Mouse (Mus musculus) midbrain, embryonic 10.5 days (tissue): ENCODE measurements around the gene Dmkn. TPM values are rescaled to one million over a fixed set of nuclear protein-coding genes. Genes with fewer than 3 reads are reported as not detected.

ENCODE experiments used
- DNase-seq: peaks from one replicate; pipeline ENCODE4 v3.0.0-alpha.2; 2017; ENCODE audit warnings: low spot score
- H3K27ac ChIP-seq: fragments of 300-500 bp; sonication (generic); replicated peaks from 2 replicates; pipeline ENCODE4 v1.5.1; 2016; ENCODE audit warnings: mild to moderate bottlenecking
- H3K27me3 ChIP-seq: fragments of 300-500 bp; sonication (generic); 2 replicates; pipeline ENCODE4 v1.6.1; 2016; ENCODE audit warnings: low read depth, mild to moderate bottlenecking; ENCODE audit not compliant: poor library complexity, severe bottlenecking
- H3K36me3 ChIP-seq: fragments of 300-500 bp; sonication (generic); 2 replicates; pipeline ENCODE4 v1.6.1; 2016; ENCODE audit warnings: mild to moderate bottlenecking, moderate library complexity
- H3K4me1 ChIP-seq: fragments of 300-500 bp; sonication (generic); 2 replicates; pipeline ENCODE4 v1.6.1; 2016
- H3K4me3 ChIP-seq: fragments of 300-500 bp; sonication (generic); 2 replicates; pipeline ENCODE4 v1.5.1; 2016; ENCODE audit warnings: mild to moderate bottlenecking, moderate library complexity
- H3K9me3 ChIP-seq: fragments of 300-500 bp; sonication (generic); replicated peaks from 2 replicates; pipeline ENCODE4 v1.6.1; 2016; ENCODE audit warnings: mild to moderate bottlenecking
- WGBS: fragments of 180-500 bp; shearing (Covaris S2); methylation state at CpG from one replicate; pipeline ENCODE4 v1.1.7; 2016; 5-methylcytosine and 5-hydroxymethylcytosine counted together
- polyA plus RNA-seq: library from polyadenylated mRNA; unstranded; fragments of >200 nt; fragmentation: Nextera tagmentation; extraction: Ambion mirVana; gene quantifications from 2 replicates; pipeline ENCODE4 v1.2.1, GENCODE M21; 2016

Dmkn gene
- polyA plus RNA-seq, 1 experiment from 2014 or later: not detected

DNA sequence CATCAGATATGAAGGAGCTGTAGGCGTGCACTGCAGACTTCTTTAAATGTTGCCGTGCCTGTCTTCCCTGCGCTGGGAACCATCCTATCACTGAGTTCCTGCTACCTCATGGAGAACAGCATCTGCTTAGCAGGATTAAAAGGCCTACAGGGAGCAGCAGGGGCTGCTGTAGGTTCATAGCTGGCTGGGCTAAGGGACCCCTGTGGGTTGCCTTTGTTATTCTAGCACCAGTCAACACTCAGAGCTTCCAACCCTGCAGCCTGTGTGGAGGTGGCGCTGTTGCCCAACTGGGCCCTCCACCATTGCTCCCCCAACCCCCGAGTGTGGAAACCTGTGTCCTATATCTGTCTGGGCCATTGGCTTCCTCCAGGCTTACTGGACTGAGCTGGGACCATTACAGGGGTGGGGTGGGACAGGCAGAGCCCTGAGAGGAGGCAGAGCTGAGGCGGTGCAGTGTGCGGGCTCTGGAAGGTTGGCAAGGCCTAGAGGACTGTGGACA, 13.6 kb downstream of the Dmkn start:
- DNase-seq: no peak
- 44% methylated on average over 7 of the region's 7 CpGs for WGBS
- Histone ChIP-seq H3K4me1 (0 out of 2 replicates have a peak, but pooled peaks cover 3% of the 10 kb centered on the region), H3K4me3 (no peak overlapping the region), H3K9me3 (0 out of 2 replicates have a peak, but pooled peaks cover 3% of the 10 kb centered on the region), H3K36me3 (no peaks in the 10 kb centered on the region), H3K27ac (no peak overlapping the region), H3K27me3 (no peaks in the 10 kb centered on the region)

DNA sequence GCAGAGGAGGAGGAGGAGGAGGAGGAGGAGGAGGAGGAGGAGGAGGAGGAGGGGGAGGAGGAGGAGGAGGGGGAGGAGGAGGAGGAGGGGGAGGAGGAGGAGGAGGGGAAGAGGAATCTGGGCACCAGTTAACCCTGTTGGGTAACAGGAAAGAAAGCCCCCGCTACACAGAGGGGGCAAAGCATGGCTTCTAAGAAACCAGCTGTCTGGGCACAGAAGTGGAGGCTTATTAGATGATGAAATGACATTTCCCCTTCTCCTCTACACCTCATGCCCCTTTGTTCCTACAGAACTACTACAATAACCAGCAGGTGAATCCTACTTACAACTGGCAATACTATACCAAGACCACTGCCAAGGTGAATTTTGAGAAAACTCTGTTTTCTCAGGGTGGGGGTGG, 14.4 kb downstream of the Dmkn start:
- Histone ChIP-seq H3K27me3 (no peaks in the 10 kb centered on the region), H3K36me3 (no peaks in the 10 kb centered on the region), H3K9me3 (0 out of 2 replicates have a peak, but pooled peaks cover under 1% of the 10 kb centered on the region), H3K4me1 (0 out of 2 replicates have a peak, but pooled peaks cover 3% of the 10 kb centered on the region), H3K4me3 (no peak overlapping the region), H3K27ac (no peak overlapping the region)
- 87% methylated on average over 1 of the region's 1 CpGs for WGBS
- DNase-seq: no peak

DNA sequence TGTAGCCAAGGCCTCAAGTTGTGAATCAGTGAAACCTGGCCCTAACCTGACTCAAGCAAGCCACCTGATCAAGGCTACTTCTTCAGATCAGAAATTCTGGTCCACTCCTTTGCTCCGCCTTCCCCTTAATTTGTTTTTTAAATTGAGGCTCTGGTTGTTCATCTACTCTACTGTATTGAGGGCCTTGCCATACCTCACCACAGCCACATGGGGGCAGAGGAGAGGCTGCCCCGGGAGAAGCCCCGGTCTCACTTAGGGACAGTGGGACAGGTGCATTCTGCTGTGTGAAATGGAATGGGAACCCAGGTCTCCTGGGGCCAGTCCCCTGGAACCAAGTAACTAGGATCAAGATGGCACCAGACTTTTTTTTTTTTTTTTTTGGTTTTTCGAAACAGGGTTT, 18.2 kb downstream of the Dmkn start:
- DNase-seq: no peak
- H3K36me3 ChIP-seq: no peaks in the 10 kb centered on the region
- no peak overlapping the region for H3K4me3 ChIP-seq
- WGBS: 72% methylated on average over 4 of the region's 4 CpGs
- H3K27ac ChIP-seq: no peak overlapping the region
- H3K9me3 ChIP-seq: no peaks in the 10 kb centered on the region
- no peaks in the 10 kb centered on the region for H3K27me3 ChIP-seq
- H3K4me1 ChIP-seq: 0 out of 2 replicates have a peak, but pooled peaks cover 3% of the 10 kb centered on the region

DNA sequence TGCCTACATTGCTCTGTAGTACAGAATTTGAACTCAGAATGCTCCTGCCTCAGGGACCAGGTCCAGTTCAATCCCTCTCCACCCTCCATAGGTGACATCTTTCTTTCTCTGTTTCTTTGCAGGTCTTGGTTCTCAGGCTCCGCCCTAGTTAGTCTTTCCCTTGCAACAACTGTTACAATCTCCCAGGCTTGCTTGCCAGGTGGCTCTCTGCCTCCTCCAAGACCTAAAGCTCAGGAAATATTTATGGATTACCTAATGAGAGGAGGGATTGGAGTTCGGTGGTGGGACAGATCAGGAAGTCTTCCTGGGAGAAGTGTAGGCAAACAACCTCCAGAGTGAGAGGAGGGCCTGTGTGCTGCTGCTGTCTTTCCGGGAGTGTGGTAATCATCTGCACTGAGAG, 19.1 kb downstream of the Dmkn start:
- Histone ChIP-seq H3K9me3 (no peaks in the 10 kb centered on the region), H3K27ac (no peak overlapping the region), H3K27me3 (no peaks in the 10 kb centered on the region), H3K36me3 (no peaks in the 10 kb centered on the region), H3K4me1 (no peaks in the 10 kb centered on the region), H3K4me3 (no peak overlapping the region)
- WGBS: 80% methylated on average over 3 of the region's 3 CpGs
- DNase-seq: no peak

DNA sequence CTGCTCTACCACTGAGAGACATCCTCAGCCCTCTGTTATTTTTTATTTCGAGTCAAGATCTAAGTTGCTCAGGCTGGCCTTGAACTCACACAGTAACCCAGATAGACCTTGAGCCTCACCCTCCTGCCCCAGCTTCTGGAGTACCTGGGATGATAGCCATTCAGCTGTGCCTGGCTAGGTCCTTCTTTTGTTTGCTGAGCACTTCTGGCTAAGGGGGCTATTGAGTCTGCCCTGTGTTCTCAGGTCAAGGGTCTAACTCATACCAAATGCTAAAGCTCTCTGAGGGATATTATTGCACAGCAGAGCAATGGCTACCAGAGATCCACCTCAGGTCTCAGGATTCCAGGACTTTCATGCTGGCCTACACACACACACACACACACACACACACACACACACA, 21.6 kb downstream of the Dmkn start:
- Histone ChIP-seq H3K36me3 (no peaks in the 10 kb centered on the region), H3K27me3 (no peaks in the 10 kb centered on the region; the same call in 1 of the 2 replicates), H3K4me1 (peaks cover 5% of the 10 kb centered on the region; the same call in 1 of the 2 replicates), H3K27ac (no peak overlapping the region), H3K9me3 (no peaks in the 10 kb centered on the region), H3K4me3 (no peak overlapping the region)
- DNase-seq: no peak
- WGBS: 60% methylated on average over 1 of the region's 1 CpGs

DNA sequence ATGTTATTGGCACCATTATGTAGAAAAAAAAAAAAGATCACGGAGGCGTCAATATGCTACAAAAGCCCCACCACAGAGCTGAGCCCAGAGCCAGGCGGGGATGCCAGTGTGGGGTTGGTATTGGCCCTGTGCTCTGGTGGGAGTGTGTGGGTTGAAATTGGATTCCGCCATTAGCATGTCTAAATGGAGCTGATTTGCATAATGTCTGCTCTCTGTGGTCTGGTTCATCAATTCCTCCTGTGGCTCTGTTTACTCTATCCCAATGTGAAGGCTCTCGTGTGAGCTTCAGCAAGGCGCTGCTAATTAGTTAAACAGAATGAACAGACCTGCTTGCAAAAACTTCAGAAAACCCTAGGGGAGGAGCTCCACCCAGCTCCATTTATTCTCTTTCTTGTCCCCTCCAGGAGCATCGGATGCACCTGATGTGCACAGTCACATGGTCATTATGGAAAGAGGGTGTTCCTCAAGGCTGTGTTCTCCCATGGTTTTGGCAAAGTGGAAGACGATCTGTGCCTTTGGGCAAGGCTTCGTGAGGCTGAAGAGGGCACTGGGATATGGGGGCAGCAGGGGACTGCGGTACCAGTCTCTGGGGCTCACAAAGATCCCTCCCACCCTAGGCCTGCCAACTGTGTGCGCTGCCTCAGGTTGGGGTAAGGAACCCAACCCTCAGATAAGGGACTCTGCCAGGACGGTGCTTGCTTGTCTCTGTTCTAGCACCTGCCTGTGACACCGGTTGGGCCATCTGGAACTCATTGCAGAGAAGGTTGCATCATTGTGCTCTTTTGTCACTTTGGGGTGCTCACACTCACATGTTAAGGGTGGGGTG, 22.4 kb downstream of the Dmkn start:
- H3K27me3 ChIP-seq: no peaks in the 10 kb centered on the region; the same call in 1 of the 2 replicates
- no peaks in the 10 kb centered on the region for H3K36me3 ChIP-seq
- WGBS: 76% methylated on average over 13 of the region's 13 CpGs
- DNase-seq: no peak
- H3K4me3 ChIP-seq: no peak overlapping the region
- H3K9me3 ChIP-seq: no peaks in the 10 kb centered on the region
- peaks cover 5% of the 10 kb centered on the region; the same call in 1 of the 2 replicates for H3K4me1 ChIP-seq
- H3K27ac ChIP-seq: no peak overlapping the region

DNA sequence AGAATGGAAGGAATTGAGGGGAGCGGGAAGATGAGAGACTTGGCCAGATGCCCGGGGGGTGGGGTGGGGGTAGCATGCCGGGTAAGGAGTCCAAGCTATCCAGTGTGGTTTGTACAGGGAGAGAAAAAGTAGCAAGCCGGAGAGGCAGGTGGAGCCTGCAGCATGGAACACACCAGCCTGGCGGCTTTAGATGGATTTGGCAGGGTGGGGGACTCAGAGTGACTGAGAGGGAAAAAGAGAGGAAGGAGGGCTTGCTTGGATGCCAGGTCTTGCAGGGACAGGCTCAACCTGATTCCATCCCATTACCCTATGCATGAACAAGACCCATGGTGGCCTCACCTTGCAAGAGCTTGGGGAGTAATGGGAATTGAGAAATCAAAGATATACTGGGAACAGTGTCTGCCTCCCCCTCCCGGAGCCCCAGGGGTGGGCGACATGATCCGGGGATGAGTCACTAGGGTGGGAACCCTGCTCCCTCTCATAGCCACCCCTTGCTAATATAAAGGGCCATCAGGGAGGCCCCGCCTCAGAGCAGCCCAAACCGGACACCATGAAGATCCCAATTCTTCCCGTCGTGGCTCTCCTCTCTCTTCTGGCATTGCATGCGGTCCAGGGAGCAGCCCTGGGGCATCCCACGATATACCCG, 23.9 kb downstream of the Dmkn start, which contains the start of gene Krtdap:
Krtdap (plus strand) TSS at position 520 of the 646 bp plus-strand sequence.
- DNase-seq: no peak
- Histone ChIP-seq H3K27ac (no peak within 1 kb of the TSS), H3K9me3 (no peaks in the 10 kb centered on the region), H3K36me3 (no peaks in the 10 kb centered on the region), H3K4me1 (peaks cover 5% of the 10 kb centered on the region; the same call in 1 of the 2 replicates), H3K27me3 (no peaks in the 10 kb centered on the region; the same call in 1 of the 2 replicates), H3K4me3 (no peak within 1 kb of the TSS)
- 46% methylated on average over 15 of the region's 15 CpGs for WGBS

DNA sequence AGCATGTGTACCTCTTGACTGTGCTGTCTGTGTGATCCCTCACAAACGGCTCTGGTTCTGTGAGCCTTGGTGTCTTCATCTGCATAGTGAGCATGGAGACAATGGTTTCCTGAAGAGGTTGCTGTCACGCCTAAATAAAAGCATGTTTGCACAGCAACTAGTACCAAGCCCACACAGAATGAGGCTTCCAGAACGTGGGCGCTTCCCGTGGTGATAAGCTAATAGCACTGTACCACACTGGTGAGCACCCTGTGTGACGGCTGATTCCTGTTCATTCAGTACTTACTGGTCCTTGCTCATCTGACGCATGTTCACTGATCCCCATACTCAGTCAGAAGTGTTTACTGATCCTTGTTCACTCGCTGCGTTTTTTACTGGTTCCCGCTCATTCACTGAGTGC, 26.6 kb downstream of the Dmkn start:
- Histone ChIP-seq H3K9me3 (no peaks in the 10 kb centered on the region), H3K27ac (no peak overlapping the region), H3K36me3 (no peaks in the 10 kb centered on the region), H3K4me3 (no peak overlapping the region), H3K27me3 (no peaks in the 10 kb centered on the region; the same call in 1 of the 2 replicates), H3K4me1 (peaks cover 5% of the 10 kb centered on the region; the same call in 1 of the 2 replicates)
- no peak for DNase-seq
- 80% methylated on average over 10 of the region's 10 CpGs for WGBS

DNA sequence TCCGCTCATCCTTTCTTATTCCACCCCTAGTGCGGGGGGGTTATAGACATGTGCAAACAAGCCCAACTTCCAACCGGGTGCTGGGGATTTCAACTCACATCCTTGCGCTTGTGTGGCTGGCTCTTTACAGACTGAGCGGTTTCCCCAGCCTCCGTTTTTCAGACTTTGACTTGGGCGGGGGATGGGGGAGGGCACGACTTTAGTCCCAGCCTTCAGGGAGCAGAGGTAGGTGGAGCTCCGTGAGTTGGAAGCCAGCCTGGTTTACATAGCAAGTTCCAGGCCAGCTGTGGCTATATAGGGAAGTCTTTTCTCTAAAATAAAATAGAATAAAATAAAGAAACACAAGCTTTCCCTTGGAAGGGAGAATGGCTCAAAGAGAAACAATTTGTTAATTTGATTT, 28.4 kb downstream of the Dmkn start:
- H3K9me3 ChIP-seq: no peaks in the 10 kb centered on the region
- H3K27me3 ChIP-seq: no peaks in the 10 kb centered on the region; the same call in 1 of the 2 replicates
- H3K27ac ChIP-seq: no peak overlapping the region
- H3K36me3 ChIP-seq: no peaks in the 10 kb centered on the region
- 22% methylated on average over 9 of the region's 9 CpGs for WGBS
- H3K4me1 ChIP-seq: peaks cover 5% of the 10 kb centered on the region; the same call in 1 of the 2 replicates
- no peak overlapping the region for H3K4me3 ChIP-seq
- DNase-seq: no peak

DNA sequence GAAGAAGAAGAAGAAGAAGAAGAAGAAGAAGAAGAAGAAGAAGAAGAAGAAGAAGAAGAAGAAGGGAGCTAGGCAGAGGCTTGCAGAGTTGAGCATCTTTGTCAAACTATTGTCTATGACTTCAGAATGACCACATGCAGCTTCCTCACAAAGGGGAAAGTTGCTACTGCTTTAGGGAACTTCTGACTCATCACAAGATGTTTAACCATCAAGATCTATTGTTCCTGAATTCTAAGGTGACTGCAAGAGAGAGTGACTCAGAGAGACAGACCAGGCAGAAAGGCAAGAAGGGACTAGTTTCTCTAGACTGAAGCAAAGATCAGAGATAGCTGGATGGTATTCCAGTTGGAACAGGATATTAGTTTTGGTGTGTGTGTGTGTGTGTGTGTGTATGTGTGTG, 31.4 kb downstream of the Dmkn start:
- H3K4me1 ChIP-seq: no peaks in the 10 kb centered on the region
- no peak overlapping the region for H3K4me3 ChIP-seq
- H3K27me3 ChIP-seq: no peaks in the 10 kb centered on the region
- H3K36me3 ChIP-seq: no peaks in the 10 kb centered on the region
- H3K9me3 ChIP-seq: peaks cover 5% of the 10 kb centered on the region
- no peak overlapping the region for H3K27ac ChIP-seq
- DNase-seq: no peak

DNA sequence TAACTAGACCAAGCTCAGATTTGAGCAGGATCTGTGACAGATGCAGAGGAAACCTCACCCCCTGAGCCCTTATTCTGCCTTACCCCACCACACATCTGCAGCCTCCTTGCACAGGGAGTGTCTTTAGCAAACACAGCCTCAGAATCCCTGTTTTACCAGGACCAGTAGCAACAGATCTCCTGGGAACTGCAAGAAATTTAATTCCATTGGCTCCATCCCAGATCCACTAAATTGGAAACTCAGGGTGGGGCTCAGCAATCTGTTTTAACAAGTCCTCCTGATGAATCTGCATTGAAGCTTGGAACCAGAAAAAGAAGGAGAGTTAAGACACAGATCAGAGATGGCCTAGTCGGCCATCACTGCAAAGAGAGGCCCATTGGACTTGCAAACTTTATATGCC, 33.2 kb downstream of the Dmkn start:
- Histone ChIP-seq H3K4me3 (no peak overlapping the region), H3K36me3 (no peaks in the 10 kb centered on the region), H3K4me1 (no peaks in the 10 kb centered on the region), H3K27ac (no peak overlapping the region), H3K9me3 (peaks cover 13% of the 10 kb centered on the region), H3K27me3 (no peaks in the 10 kb centered on the region)
- WGBS: 79% methylated on average over 1 of the region's 1 CpGs
- no peak for DNase-seq

DNA sequence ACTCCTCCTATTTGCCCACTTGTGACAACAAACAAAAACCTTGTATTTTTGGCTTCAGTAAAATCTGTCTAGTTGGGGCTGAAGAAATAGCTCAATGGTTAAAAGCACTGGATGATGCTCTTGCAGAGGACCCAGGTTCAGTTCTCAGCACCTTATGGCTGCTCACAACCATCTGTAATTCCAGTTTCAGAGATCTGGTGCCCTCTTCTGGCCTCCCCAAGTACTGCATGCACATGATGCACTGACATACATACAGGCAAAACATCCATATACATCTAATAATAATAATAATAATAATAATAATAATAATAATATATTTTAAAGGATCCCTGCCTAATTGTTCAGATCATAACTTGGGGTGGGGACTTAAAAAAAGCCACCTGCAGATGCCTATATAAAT, 37.1 kb downstream of the Dmkn start:
- no peaks in the 10 kb centered on the region for H3K4me1 ChIP-seq
- DNase-seq: no peak
- no peak overlapping the region for H3K27ac ChIP-seq
- H3K36me3 ChIP-seq: no peaks in the 10 kb centered on the region
- no peaks in the 10 kb centered on the region for H3K27me3 ChIP-seq
- no peak overlapping the region for H3K4me3 ChIP-seq
- peaks cover 21% of the 10 kb centered on the region for H3K9me3 ChIP-seq

DNA sequence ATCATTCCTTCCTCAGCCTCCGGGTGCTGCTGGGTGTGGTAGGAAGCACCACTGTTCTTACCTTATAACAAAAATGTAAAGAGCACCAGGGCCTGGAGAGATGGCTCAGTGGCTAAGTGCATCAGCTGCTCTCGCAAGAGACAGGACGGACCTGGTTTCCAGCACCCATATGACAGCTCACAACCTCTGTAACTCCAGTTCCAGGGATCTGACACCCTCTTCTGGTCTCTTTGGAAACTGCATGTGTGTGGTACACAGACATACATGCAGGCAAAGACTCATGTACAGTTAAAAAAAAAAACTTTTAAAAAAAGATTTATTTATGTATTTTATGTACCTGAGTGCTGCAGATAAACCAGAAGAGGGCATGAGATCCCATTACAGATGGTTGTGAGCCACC, 39.7 kb downstream of the Dmkn start:
- DNase-seq: no peak
- no peaks in the 10 kb centered on the region for H3K27me3 ChIP-seq
- no peaks in the 10 kb centered on the region for H3K4me1 ChIP-seq
- H3K36me3 ChIP-seq: no peaks in the 10 kb centered on the region
- WGBS: 91% methylated on average over 3 of the region's 3 CpGs
- peaks cover 25% of the 10 kb centered on the region for H3K9me3 ChIP-seq
- H3K4me3 ChIP-seq: no peak overlapping the region
- no peak overlapping the region for H3K27ac ChIP-seq
